Mouse (Mus musculus): ENCODE results near the gene Mlc1.

Gene Mlc1

GRCm38 (mm10) chr15:88978281-88979137 is at the start of gene Mlc1:
TSS of gene Mlc1 (minus strand) at chr15:88979007.
- peak; percentile 56 to 60 for DNase-seq

DNA sequence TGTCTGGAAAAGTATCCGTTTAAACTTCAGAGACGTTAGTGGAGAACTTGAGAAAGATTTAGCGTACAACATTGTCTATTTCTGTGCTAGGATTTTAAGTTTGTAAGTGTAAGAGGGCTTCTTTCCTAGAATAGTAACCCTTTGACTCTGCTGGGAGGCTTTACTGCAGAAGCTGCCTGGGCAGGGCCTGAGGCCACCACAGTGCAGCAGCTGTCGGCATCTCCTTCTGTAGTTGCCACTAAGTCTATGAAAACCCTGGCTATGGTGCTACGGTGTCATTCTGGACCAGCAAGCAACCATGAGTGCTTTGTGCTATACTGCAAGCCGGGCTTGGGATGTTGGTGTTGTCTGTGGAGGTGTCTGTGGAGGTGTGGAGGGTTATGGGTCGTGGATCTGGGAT is 41.7 kb upstream of the Mlc1 start:
- no peak for DNase-seq

DNA sequence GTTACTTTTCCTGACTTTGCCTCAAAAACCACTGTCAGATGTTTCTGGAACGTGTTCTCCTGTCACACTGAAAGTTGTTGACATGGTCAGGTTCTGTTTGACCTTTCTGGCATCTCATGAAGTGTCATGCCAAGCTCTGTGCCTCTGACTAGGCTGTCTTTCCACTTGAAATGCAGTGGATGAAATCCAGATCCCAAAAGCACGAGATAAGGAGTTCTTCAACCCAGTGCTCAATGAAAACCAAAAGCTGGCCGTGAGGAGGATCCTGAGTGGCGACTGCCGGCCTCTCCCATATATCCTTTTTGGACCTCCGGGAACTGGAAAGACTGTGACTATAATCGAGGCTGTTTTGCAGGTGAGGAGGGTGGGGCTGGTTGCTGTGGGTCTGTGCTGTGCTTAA is 41.3 kb upstream of the Mlc1 start:
- DNase-seq: no peak

GRCm38 (mm10) chr15:89016722-89017121 is 37.9 kb upstream of the Mlc1 start:
- no peak for DNase-seq

DNA sequence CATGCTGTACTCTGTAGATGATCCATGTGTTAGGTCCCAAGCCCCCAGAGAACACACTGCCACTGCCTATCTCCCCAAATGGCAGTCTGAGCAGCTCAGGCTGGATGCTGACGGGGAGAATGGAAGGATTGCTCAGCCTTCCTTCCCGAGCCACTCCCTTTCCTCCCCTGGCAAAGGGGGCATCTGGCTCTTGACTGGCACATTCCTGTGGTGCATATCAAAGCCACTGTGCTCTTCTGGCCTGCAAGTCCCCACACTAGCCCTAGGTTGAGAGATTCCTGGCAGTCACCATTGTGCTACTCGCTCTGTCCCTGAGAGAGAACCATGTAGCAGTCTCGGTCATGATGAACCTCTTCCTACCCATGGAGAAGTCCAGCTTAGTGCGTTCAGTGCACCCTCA is 29.0 kb upstream of the Mlc1 start:
- DNase-seq: no peak

- no peak for DNase-seq
Observed at GRCm38 (mm10) chr15:89007002-89007401, 28.2 kb upstream of the Mlc1 start.

DNA sequence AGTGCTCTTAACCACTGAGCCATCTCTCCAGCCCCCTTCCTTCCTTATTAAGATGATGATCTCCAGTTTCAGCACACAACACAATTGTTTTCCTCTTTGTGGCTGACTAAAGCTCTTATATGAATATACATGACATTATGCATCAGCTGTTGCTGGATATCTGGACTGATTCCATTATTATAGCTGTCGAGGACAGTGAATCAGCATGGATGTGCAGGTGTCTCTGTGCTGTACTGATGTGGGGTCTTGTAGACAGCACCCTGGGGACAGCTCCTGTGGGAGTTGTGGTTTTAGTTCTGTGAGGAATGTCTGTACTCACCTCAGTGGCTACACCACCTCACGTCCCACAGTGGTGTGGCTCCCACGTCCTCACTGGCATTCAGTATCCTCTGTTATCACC is 22.4 kb upstream of the Mlc1 start:
- no peak for DNase-seq

GRCm38 (mm10) chr15:89000367-89000766 is 21.6 kb upstream of the Mlc1 start:
- DNase-seq: no peak

- DNase-seq: peak; percentile 26 to 36
Observed at GRCm38 (mm10) chr15:88999124-88999523, 20.3 kb upstream of the Mlc1 start.

DNA sequence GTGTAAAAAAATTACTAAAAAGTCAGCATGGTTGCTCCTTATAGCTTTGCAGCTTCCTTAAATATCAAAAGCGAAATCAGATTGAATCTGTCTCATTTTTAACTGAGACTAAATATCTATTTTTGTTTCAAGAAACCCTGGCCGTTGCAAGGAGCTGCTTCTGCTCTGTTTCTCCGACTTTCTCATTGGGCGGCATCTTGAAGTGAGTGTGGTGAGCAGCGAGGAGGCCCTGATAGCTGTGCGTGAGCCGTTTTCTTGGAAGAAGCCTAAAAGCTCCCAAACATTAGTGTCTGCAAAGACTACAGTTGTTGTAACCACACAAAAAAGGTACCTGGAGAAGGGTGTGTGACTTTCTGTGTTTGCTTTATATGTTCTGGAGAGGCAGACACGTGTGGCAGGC is 19.8 kb upstream of the Mlc1 start:
- no peak for DNase-seq

- peak; percentile 36 for DNase-seq
Observed at GRCm38 (mm10) chr15:88989236-88989635, 10.4 kb upstream of the Mlc1 start.

GRCm38 (mm10) chr15:88982534-88983079 is 3.8 kb upstream of the Mlc1 start, which contains the start of gene Mov10l1:
TSS of gene Mov10l1 (plus strand) at chr15:88982909.
- no peak for DNase-seq

DNA sequence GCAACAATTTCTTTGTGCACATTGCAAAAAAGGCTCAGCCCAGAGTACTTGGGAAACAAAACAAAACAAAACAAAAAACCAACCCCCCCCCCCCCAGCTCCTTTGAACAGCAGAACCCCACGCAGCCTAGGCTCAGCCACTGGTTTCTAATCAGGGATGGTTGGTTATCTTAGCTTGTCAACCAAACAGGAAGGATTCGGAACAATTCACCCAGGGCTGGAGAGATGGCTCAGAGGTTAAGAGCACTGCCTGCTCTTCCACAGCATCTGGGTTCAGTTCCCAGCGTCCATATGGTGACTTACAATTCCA is 285 bp upstream of the Mlc1 start:
- DNase-seq: no peak

GRCm38 (mm10) chr15:88972300-88972699 is 6.5 kb downstream of the Mlc1 start:
- no peak for DNase-seq

DNA sequence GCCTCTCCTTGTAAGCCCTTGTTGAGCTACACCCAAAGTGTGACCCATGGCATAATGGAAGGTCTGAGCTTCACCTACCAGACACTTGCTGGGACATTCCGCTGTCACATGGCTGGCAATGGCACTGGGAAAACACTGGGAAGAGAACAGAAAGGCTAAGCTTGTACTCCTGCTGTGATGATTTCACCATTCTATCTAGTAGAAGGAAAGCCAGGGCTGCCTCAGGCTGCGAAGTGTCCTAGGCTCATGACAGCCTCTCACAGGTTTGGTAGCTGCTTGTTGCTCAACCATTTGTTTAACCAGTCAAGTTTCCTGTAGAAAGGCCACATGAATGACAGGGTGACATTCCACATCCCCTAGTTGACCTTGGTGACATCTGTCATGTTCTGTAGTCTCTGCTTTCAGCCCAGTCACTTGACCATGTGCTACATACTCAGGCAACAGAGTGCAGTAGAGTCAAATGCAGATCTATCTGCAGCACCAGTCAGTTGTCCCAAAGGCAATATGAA is 14.7 kb downstream of the Mlc1 start:
- DNase-seq: no peak

GRCm38 (mm10) chr15:88957522-88957921 is 21.3 kb downstream of the Mlc1 start:
- no peak for DNase-seq

GRCm38 (mm10) chr15:88955342-88955741 is 23.5 kb downstream of the Mlc1 start:
- DNase-seq: no peak

DNA sequence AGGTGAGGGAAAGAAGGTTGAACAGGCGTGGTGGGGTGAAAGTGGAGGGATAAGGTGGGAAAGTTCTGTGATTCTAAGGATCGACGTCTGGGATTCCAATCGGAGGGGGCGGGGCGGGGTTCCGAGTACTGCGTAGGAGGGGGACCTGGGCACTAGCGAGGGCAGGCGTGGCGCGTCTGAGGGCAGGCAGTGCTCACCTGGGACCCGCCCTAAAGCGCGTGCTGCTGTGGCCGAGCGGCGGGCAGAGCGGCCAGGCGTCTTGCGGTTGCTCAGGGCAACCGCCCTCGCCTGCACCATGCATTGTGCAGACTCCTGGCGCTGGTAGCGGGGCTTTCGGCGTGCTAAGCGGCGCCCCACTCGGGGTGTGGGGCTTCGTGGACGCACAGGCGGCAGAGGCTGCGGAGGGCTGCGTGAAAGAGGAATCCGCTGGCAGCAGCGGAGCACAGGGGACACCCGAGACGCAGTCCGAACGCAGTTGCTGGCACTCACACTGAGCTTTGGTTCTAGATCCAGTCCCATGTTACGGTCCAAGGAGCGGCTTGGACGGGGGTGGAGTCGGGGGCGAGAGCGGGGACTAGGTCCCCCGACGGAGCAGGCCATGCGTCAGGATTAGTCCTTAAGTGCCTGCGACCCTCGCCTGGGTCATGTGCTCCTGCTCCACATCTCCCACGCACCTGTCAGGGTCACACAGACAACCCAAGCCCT is 24.3 kb downstream of the Mlc1 start, which contains the start of gene Ttll8:
Ttll8 (minus strand) TSS at position 51 of the 705 bp plus-strand sequence.
- DNase-seq: peak; percentile 26 to 53

DNA sequence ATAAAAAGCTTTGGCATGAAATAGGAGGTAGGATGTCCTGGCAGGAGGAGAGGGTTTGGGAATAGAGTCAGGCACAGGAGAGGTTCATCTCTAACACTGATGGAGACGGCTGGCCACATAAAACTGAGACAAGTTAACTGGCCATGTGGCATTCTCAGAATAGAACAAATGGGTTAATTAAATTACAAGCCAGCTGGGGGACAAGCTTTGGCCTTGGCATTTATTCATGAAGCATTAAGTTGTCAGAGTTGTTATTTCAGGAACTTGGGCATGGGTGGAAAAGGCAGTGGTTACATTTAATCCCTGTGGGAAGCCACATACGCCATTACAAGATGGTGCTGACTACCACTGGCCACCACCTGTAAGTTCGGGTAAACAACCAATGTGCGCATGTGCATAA is 27.6 kb downstream of the Mlc1 start:
- DNase-seq: no peak

GRCm38 (mm10) chr15:88946851-88947250 is 32.0 kb downstream of the Mlc1 start:
- DNase-seq: peak in 1 of 2 experiments; percentile 11

GRCm38 (mm10) chr15:88943896-88944551 is 34.8 kb downstream of the Mlc1 start:
- peak in 1 of 2 experiments; percentile 22 for DNase-seq

- no peak for DNase-seq
Observed at GRCm38 (mm10) chr15:88942783-88943182, 36.0 kb downstream of the Mlc1 start.

- DNase-seq: no peak
Observed at GRCm38 (mm10) chr15:88937291-88937650, 41.5 kb downstream of the Mlc1 start.
